Mouse (Mus musculus) hindbrain, embryonic 12.5 days (tissue): ENCODE results near the gene Cradd. TPM values are rescaled to one million over a fixed set of nuclear protein-coding genes. Genes with fewer than 3 reads are reported as not detected.
A peak's percentile ranks its signal among the peaks of the same experiment; 100 is the strongest.

Source experiments
- ATAC-seq: fragments of 200-750 bp; cut with Nextera tagmentation; 2 replicates; pipeline ENCODE4 v1.8.0; 2017; ENCODE audit warnings: moderate TSS enrichment; ENCODE audit not compliant: low FRiP score
- H3K27ac ChIP-seq: fragments of 300-500 bp; sonication (generic); 2 replicates; pipeline ENCODE4 v1.5.1; 2016; ENCODE audit warnings: mild to moderate bottlenecking
- H3K27me3 ChIP-seq: fragments of 300-500 bp; sonication (generic); 2 replicates; pipeline ENCODE4 v1.6.1; 2016; ENCODE audit warnings: mild to moderate bottlenecking
- H3K36me3 ChIP-seq: fragments of 300-500 bp; sonication (generic); 2 replicates; pipeline ENCODE4 v1.6.1; 2016; ENCODE audit warnings: mild to moderate bottlenecking
- H3K4me1 ChIP-seq: fragments of 300-500 bp; sonication (generic); 2 replicates; pipeline ENCODE4 v1.6.1; 2016
- H3K4me2 ChIP-seq: fragments of 300-500 bp; sonication (generic); replicated peaks from 2 replicates; pipeline ENCODE4 v1.6.1; 2016; ENCODE audit warnings: mild to moderate bottlenecking
- H3K4me3 ChIP-seq: fragments of 300-500 bp; sonication (generic); 2 replicates; pipeline ENCODE4 v1.5.1; 2016; ENCODE audit warnings: mild to moderate bottlenecking
- H3K9ac ChIP-seq: fragments of 300-500 bp; sonication (generic); 2 replicates; pipeline ENCODE4 v1.6.1; 2016; ENCODE audit warnings: mild to moderate bottlenecking, moderate library complexity
- H3K9me3 ChIP-seq: fragments of 300-500 bp; sonication (generic); replicated peaks from 2 replicates; pipeline ENCODE4 v1.6.1; 2016; ENCODE audit warnings: mild to moderate bottlenecking
- WGBS: fragments of 180-500 bp; shearing (Covaris S2); methylation state at CpG from one replicate; pipeline ENCODE4 v1.1.7; 2016; 5-methylcytosine and 5-hydroxymethylcytosine counted together
- polyA plus RNA-seq: library from polyadenylated mRNA; unstranded; fragments of >200 nt; fragmentation: Nextera tagmentation; extraction: Ambion mirVana; gene quantifications from 2 replicates; pipeline ENCODE4 v1.2.1, GENCODE M21; 2016

Cradd gene
- polyA plus RNA-seq, 1 experiment from 2014 or later: 12.4 TPM

DNA sequence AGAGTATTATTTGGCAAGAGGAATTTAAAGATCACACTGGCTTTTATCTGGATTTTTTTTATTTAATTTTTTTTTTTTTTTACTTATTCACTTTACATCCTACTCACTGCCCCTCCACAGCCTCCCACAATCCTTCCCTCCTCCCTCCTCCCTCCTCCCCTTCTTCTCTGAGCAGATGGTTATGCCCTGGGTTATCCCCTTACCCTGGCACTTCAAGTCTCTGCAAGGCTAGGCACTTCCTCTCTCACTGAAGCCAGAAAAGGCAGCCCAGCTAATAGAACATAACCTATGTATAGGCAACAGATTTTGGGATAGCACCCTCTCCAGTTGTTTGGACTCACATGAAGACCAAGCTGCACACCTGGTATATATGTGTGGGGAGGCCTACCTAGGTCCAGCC is 183.7 kb downstream of the Cradd start:
- ATAC-seq: no peak
- no peak overlapping the region for H3K4me2 ChIP-seq

DNA sequence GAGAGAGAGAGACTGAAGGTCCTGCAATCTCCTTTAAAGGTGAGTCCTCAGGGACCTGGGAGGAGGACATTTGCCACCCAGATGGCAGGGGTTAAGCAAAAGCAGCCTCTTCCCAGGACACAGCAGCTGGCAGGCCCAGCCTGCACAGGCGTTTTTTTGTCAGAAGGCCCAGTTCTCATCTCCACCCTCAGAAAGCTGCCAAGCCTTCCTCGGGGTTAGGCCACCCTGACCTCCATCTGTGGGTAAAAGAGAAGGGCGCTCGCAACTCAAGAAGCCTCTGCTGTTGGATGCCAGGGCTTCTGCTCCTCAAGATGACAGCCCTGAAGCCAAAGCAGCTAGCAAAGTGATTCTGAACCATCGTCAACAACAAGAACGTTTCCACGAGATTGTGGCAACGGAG is 184.3 kb downstream of the Cradd start:
- no peaks in the 10 kb centered on the region for H3K27me3 ChIP-seq
- no peak overlapping the region for H3K27ac ChIP-seq
- 72% methylated on average over 8 of the region's 8 CpGs for WGBS
- no peak overlapping the region for H3K4me2 ChIP-seq
- H3K4me3 ChIP-seq: no peak overlapping the region
- no peaks in the 10 kb centered on the region for H3K9me3 ChIP-seq
- 0 out of 2 replicates have a peak overlapping the region, but pooled peaks have one; percentile 32 for H3K9ac ChIP-seq
- no peaks in the 10 kb centered on the region for H3K36me3 ChIP-seq
- no peak for ATAC-seq
- peaks cover 27% of the 10 kb centered on the region for H3K4me1 ChIP-seq

More for the DNA sequence above, 183.7 kb downstream of the Cradd start:
- no peak overlapping the region for H3K27ac ChIP-seq
- H3K9me3 ChIP-seq: no peaks in the 10 kb centered on the region
- H3K4me3 ChIP-seq: no peak overlapping the region
- no peak overlapping the region for H3K9ac ChIP-seq
- H3K4me1 ChIP-seq: peaks cover 32% of the 10 kb centered on the region
- no peaks in the 10 kb centered on the region for H3K36me3 ChIP-seq
- H3K27me3 ChIP-seq: no peaks in the 10 kb centered on the region

DNA sequence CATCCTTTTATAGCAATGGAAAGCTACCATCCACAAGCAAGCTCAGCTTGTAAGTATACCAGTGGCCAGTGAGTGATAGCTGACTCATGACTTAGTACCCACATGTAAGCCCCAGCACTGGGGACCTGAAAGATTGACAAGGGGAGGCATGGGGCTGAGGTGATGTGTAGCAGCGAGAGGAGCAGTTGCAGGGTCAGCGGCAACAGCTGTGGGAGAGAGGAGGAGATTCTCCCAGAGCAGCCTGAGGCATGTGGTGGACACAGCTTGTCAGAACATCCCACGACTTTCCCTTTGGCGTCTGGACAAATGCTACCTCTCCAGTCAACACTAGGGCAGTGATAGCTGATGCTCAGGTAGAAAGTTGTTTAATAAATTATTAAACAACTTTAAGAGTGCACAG is 190.9 kb downstream of the Cradd start:
- Histone ChIP-seq H3K4me2 (no peak overlapping the region), H3K9me3 (no peaks in the 10 kb centered on the region), H3K27ac (no peak overlapping the region), H3K4me3 (no peak overlapping the region), H3K9ac (no peak overlapping the region), H3K4me1 (no peaks in the 10 kb centered on the region), H3K36me3 (no peaks in the 10 kb centered on the region), H3K27me3 (no peaks in the 10 kb centered on the region)
- WGBS: 87% methylated on average over 4 of the region's 4 CpGs
- ATAC-seq: no peak

Other genes with a start within 250 kb of the Cradd start
- gene Socs2, start 93.0 kb upstream of the Cradd start, polyA plus RNA-seq: 82.8 and 85.0 TPM in 2 replicates
- gene Mrpl42, start 177.8 kb upstream of the Cradd start, polyA plus RNA-seq: 246 and 265 TPM in 2 replicates
- 367 and 390 TPM in 2 replicates for gene Ube2n, start 191.0 kb upstream of the Cradd start, polyA plus RNA-seq
- 123 and 126 TPM in 2 replicates for gene Nudt4, start 240.0 kb upstream of the Cradd start, polyA plus RNA-seq